Mouse (Mus musculus): ENCODE results near the gene Tma7.

DNA sequence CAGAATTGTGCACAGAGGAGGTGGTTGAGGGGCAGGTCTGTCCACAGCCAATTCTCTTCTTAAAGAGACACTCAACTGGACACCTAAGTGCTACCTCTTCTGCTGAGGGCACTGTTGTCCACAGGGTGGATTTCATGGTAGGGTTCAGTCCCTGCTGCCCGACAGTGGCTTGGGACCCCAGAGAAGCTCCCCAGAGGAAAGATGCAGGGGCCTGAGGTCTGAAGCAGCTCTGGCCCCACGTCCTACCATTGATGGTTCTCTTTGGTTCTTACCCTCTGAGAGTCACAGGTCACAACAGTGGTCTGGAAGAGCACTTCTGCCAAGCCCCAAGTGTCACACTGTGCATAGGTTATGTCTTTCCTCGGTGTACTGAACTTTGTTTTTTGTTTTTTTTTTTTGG lies 29.0 kb downstream of the Tma7 start:
- TF ChIP-seq CTCF (IDR thresholded peaks at IDR 0.05; ENCODE audit: low read depth, low read length) (no peak), EP300 (IDR thresholded peaks at IDR 0.05; ENCODE audit: insufficient read depth, low read depth, low read length) (no peak), POLR2A (IDR thresholded peaks at IDR 0.05; ENCODE audit: insufficient read depth, low read length) (no peak)

All from ES-Bruce4 (cell line).